Mouse (Mus musculus) embryonic fibroblast, embryonic 13.5 days (primary cell): ENCODE data around the gene Avl9.

Source experiments
- CTCF ChIP-seq: IDR thresholded peaks from 2 replicates; pipeline ENCODE4 v1.5.1; 2011; ENCODE audit warnings: mild to moderate bottlenecking, control low read depth, low read length, moderate library complexity, borderline replicate concordance; ENCODE audit not compliant: insufficient read depth
- POLR2A ChIP-seq: IDR thresholded peaks from 2 replicates; pipeline ENCODE4 v1.6.1; 2011; ENCODE audit warnings: low read depth, mild to moderate bottlenecking, control low read depth, low read length, moderate library complexity

- TF ChIP-seq CTCF, result no peak
- no peak for TF ChIP-seq POLR2A
These were observed 61.1 kb downstream of the Avl9 start for GRCm38 (mm10) chr6:56775816-56776215.
